Mouse (Mus musculus): Measurements from ENCODE around the gene Borcs6.

- peak; percentile 48; the same call in 1 of the 2 replicates for TF ChIP-seq POLR2A (IDR thresholded peaks at IDR 0.05; ENCODE audit: insufficient read depth, low read depth, low read length)
- no peak for TF ChIP-seq CTCF (IDR thresholded peaks at IDR 0.05; ENCODE audit: insufficient read depth, low read depth, low read length)
Measured at GRCm38 (mm10) chr11:69063413-69064201, 4.1 kb downstream of the Borcs6 start.

All from olfactory bulb, adult 2 months (tissue).